ENCODE assay signal across 14 mouse cellular contexts in genomic region chr3:129948359-129948758, GRCm38 (mm10). TPM values are rescaled to one million over a fixed set of nuclear protein-coding genes. Genes with fewer than 3 reads are reported as not detected.
DNase-seq lines count a peak whose midpoint lies in the region; ATAC-seq and TF ChIP-seq lines count a peak whose summit lies in the region.
"Had no signal": no experiment of that assay in that cellular context is flagged by ENCODE, and none has a peak within 500 bp of the region (broad histone marks: within the 10 kb centered on the region; RNA-seq: fewer than 3 reads in every experiment).

No protein-coding gene starts in this region.

- no peak for TF ChIP-seq EP300 in MEL (IDR thresholded peaks at IDR 0.05; ENCODE audit: low read depth in 1 of 2, low read length in 2 of 2)

- H3K79me2 ChIP-seq in MEL (ENCODE audit: control insufficient read depth, insufficient read depth, low read length, poor library complexity): no peaks in the 10 kb centered on the region

- H3K27ac ChIP-seq in MEL (ENCODE audit: control insufficient read depth, low read depth, low read length): no peak overlapping the region
- H3K27ac ChIP-seq in layer of hippocampus, adult 2 months: peak overlapping the region; percentile 40; the same call in 1 of the 2 replicates
- H3K27ac ChIP-seq: forebrain, embryonic 12.5 days; heart, adult 2 months; hindbrain, embryonic 13.5 days; kidney, embryonic 15.5 days; limb, embryonic 15.5 days; neural tube, embryonic 13.5 days had no signal

- DNase-seq in layer of hippocampus, adult 11-12 months (ENCODE audit: low spot score): peak; percentile 56
- DNase-seq in layer of hippocampus, postnatal 10 days (ENCODE audit: low spot score in 2 of 2): no peak
- DNase-seq in MEL (ENCODE audit: low read depth, low spot score): peak; percentile 17
- DNase-seq in layer of hippocampus, adult 2 months (ENCODE audit: low spot score in 2 of 2): peak; percentile 18 to 48
- peak; percentile 60 to 75 for DNase-seq in monocyte, adult 2 months (ENCODE audit: low read depth in 1 of 2, low spot score in 2 of 2)
- no peak for DNase-seq in thymus, adult 18-20 months

- H3K9me3 ChIP-seq in MEL (replicated peaks; ENCODE audit: insufficient read depth, low read length): no peaks in the 10 kb centered on the region
- H3K9me3 ChIP-seq: forebrain, embryonic 12.5 days; hindbrain, embryonic 13.5 days; kidney, embryonic 15.5 days; limb, embryonic 15.5 days; neural tube, embryonic 13.5 days had no signal

- H3K9ac ChIP-seq in MEL (ENCODE audit: control insufficient read depth, low read depth, low read length, poor library complexity, severe bottlenecking): no peak overlapping the region
- H3K9ac ChIP-seq: forebrain, embryonic 12.5 days; hindbrain, embryonic 13.5 days; kidney, embryonic 15.5 days; limb, embryonic 15.5 days; neural tube, embryonic 13.5 days had no signal

- peaks cover 0 to 9% of the 10 kb centered on the region in 2 experiments; a peak in 2 of 4 replicates for H3K36me3 ChIP-seq in MEL (ENCODE audit: control insufficient read depth in 1 of 2, insufficient read depth in 2 of 2, low read length in 2 of 2)
- H3K36me3 ChIP-seq: forebrain, embryonic 12.5 days; hindbrain, embryonic 13.5 days; kidney, embryonic 15.5 days; limb, embryonic 15.5 days; neural tube, embryonic 13.5 days had no signal

- no peak for ATAC-seq in CD4-positive, CD25-positive, alpha-beta regulatory T cell, adult 4 months

- peaks cover 4 to 12% of the 10 kb centered on the region in 2 experiments; a peak in 2 of 4 replicates for H3K4me1 ChIP-seq in MEL (ENCODE audit: control insufficient read depth in 1 of 2, insufficient read depth in 2 of 2, low read length in 2 of 2)
- H3K4me1 ChIP-seq: forebrain, embryonic 12.5 days; hindbrain, embryonic 13.5 days; kidney, embryonic 15.5 days; limb, embryonic 15.5 days; neural tube, embryonic 13.5 days had no signal

- H3K4me3 ChIP-seq in MEL (ENCODE audit: control insufficient read depth in 1 of 2, insufficient read depth in 1 of 2, low read depth in 2 of 2, low read length in 2 of 2): no peak overlapping the region
- H3K4me3 ChIP-seq in layer of hippocampus, adult 2 months: no peak overlapping the region
- H3K4me3 ChIP-seq: forebrain, embryonic 12.5 days; heart, adult 2 months; hindbrain, embryonic 13.5 days; kidney, embryonic 15.5 days; limb, embryonic 15.5 days; neural tube, embryonic 13.5 days had no signal

- no peak for TF ChIP-seq CTCF in MEL (IDR thresholded peaks at IDR 0.05 in 2 of 3, conservative IDR thresholded peaks at IDR 0.05 in 1 of 3; ENCODE audit: control insufficient read depth in 1 of 3, insufficient read depth in 1 of 3, low read depth in 2 of 3, low read length in 3 of 3, poor library complexity in 1 of 3, severe bottlenecking in 1 of 3)
- no peak for TF ChIP-seq CTCF in layer of hippocampus, adult 2 months (conservative IDR thresholded peaks at IDR 0.05)

- TF ChIP-seq POLR2A in MEL (IDR thresholded peaks at IDR 0.05; ENCODE audit: control insufficient read depth in 1 of 2, insufficient read depth in 1 of 2, low read depth in 1 of 2, low read length in 2 of 2, poor library complexity in 1 of 2): no peak

- H3K27me3 ChIP-seq in MEL (ENCODE audit: control insufficient read depth in 1 of 2, insufficient read depth in 2 of 2, low read length in 2 of 2): 0 out of 4 replicates have a peak, but pooled peaks cover 0 to 1% of the 10 kb centered on the region in 2 experiments
- H3K27me3 ChIP-seq: forebrain, embryonic 12.5 days; hindbrain, embryonic 13.5 days; kidney, embryonic 15.5 days; limb, embryonic 15.5 days; neural tube, embryonic 13.5 days had no signal

- TF ChIP-seq RAD21 in MEL (IDR thresholded peaks at IDR 0.05; ENCODE audit: low read depth, low read length): no peak

TF ChIP-seq in MEL, 35 proteins besides CTCF, POLR2A, EP300 and RAD21:
- no peak for TF ChIP-seq USF1 (IDR thresholded peaks at IDR 0.05; ENCODE audit: low read depth, low read length)
- no peak for TF ChIP-seq MYC (IDR thresholded peaks at IDR 0.05; ENCODE audit: low read depth, low read length)
- no peak for TF ChIP-seq UBTF (IDR thresholded peaks at IDR 0.05; ENCODE audit: borderline replicate concordance, insufficient read depth, low read depth, low read length)
- TF ChIP-seq GABPA (IDR thresholded peaks at IDR 0.05; ENCODE audit: low read depth, low read length): no peak
- no peak for TF ChIP-seq KAT2A (conservative IDR thresholded peaks at IDR 0.05; ENCODE audit: low read depth, low read length)
- no peak for TF ChIP-seq GATA1 (IDR thresholded peaks at IDR 0.05; ENCODE audit: low read depth, low read length)
- no peak for TF ChIP-seq NRF1 (IDR thresholded peaks at IDR 0.05; ENCODE audit: insufficient read depth, low read depth, low read length, poor library complexity, severe bottlenecking)
- TF ChIP-seq MAFK (IDR thresholded peaks at IDR 0.05; ENCODE audit: borderline replicate concordance, low read depth, low read length): no peak
- TF ChIP-seq CHD1 (IDR thresholded peaks at IDR 0.05; ENCODE audit: low read depth, low read length): no peak
- TF ChIP-seq CHD2 (IDR thresholded peaks at IDR 0.05; ENCODE audit: low read length): no peak
- TF ChIP-seq MAX (IDR thresholded peaks at IDR 0.05; ENCODE audit: low read length): no peak
- no peak for TF ChIP-seq JUND (IDR thresholded peaks at IDR 0.05; ENCODE audit: low read depth, low read length)
- TF ChIP-seq POLR2AphosphoS5 (IDR thresholded peaks at IDR 0.05; ENCODE audit: borderline replicate concordance, low read depth, low read length): no peak
- no peak for TF ChIP-seq POLR2AphosphoS2 (IDR thresholded peaks at IDR 0.05; ENCODE audit: low read length)
- TF ChIP-seq ZMIZ1 (IDR thresholded peaks at IDR 0.05; ENCODE audit: low read depth, low read length): no peak
- no peak for TF ChIP-seq MYB (IDR thresholded peaks at IDR 0.05; ENCODE audit: low read depth, low read length)
TF ChIP-seq in MEL: peak in this region for 0.

RNA-seq across cellular contexts. Expression of gene Mcub, which starts 21.6 kb away (rescaled TPM):
- total RNA-seq in layer of hippocampus, postnatal 10 days (2021): 1 to 10 TPM; 4.1 to 6.5 TPM
- not detected in 2 replicates for total RNA-seq in MEL (2012; rRNA removed)
- polyA plus RNA-seq in MEL (2012; ENCODE audit: insufficient read depth in 1 of 2, insufficient read length in 2 of 2, low read depth in 1 of 2, low replicate concordance in 2 of 2, missing spikeins in 1 of 2): not detected
- 1 to 10 TPM; 3.5 to 5.3 TPM for total RNA-seq in layer of hippocampus, adult 2 months (2021)
- 10 to 100 TPM; 23.8 to 24.6 TPM for polyA plus RNA-seq in CD4-positive, CD25-positive, alpha-beta regulatory T cell, adult 4 months (2017; shearing (Covaris generic))
- total RNA-seq: megakaryocyte-erythroid progenitor cell, adult 5-6 weeks had no signal

RNA-seq across cellular contexts. Expression of gene Casp6, which starts 47.1 kb away (rescaled TPM):
- total RNA-seq in layer of hippocampus, postnatal 10 days (2021): 10 to 100 TPM in 1 of 2 experiments, 1 to 10 TPM in 1; 9.6 to 11.9 TPM
- 8.7 and 9.3 TPM in 2 replicates for total RNA-seq in MEL (2012; rRNA removed)
- 10 to 100 TPM in 1 of 2 experiments, not detected in 1; 34.2 TPM for polyA plus RNA-seq in MEL (2012; ENCODE audit: insufficient read depth in 1 of 2, insufficient read length in 2 of 2, low read depth in 1 of 2, low replicate concordance in 2 of 2, missing spikeins in 1 of 2)
- total RNA-seq in layer of hippocampus, adult 2 months (2021): 1 to 10 TPM; 5.1 to 9.0 TPM
- polyA plus RNA-seq in CD4-positive, CD25-positive, alpha-beta regulatory T cell, adult 4 months (2017; shearing (Covaris generic)): 10 to 100 TPM; 61.7 to 71.8 TPM

Comparison
In these comparisons a context has a peak if more than half of its experiments do, and no peak if none do; other contexts are left out.
1. DNase-seq: peak in layer of hippocampus, adult 11-12 months (single experiment), MEL (single experiment), layer of hippocampus, adult 2 months (2 of 2) and monocyte, adult 2 months (2 of 2); none in layer of hippocampus, postnatal 10 days (0 of 2) and thymus, adult 18-20 months (0 of 2).